Mouse (Mus musculus) hindbrain, embryonic 16.5 days (tissue): Measurements from ENCODE around the gene Uck2. TPM values are rescaled to one million over a fixed set of nuclear protein-coding genes. Genes with fewer than 3 reads are reported as not detected.

Experiments
- ATAC-seq: fragments of 200-750 bp; cut with Nextera tagmentation; 2 replicates; pipeline ENCODE4 v1.8.0; 2017; ENCODE audit warnings: moderate TSS enrichment, moderate library complexity
- H3K27ac ChIP-seq: fragments of 300-500 bp; sonication (generic); 2 replicates; pipeline ENCODE4 v1.5.1; 2014; ENCODE audit warnings: low read depth, mild to moderate bottlenecking, control low read depth, low read length, moderate library complexity
- H3K27me3 ChIP-seq: fragments of 300-500 bp; sonication (generic); replicated peaks from 2 replicates; pipeline ENCODE4 v1.6.1; 2014; ENCODE audit warnings: low read length; ENCODE audit not compliant: control insufficient read depth, insufficient read depth
- H3K36me3 ChIP-seq: fragments of 300-500 bp; sonication (generic); 2 replicates; pipeline ENCODE4 v1.6.1; 2014; ENCODE audit warnings: mild to moderate bottlenecking, low read length, moderate library complexity, mixed read lengths; ENCODE audit not compliant: control insufficient read depth, insufficient read depth
- H3K4me1 ChIP-seq: fragments of 300-500 bp; sonication (generic); 2 replicates; pipeline ENCODE4 v1.6.1; 2014; ENCODE audit warnings: low read depth, low read length; ENCODE audit not compliant: control insufficient read depth, insufficient read depth
- H3K4me2 ChIP-seq: fragments of 300-500 bp; sonication (generic); 2 replicates; pipeline ENCODE4 v1.6.1; 2014; ENCODE audit warnings: mild to moderate bottlenecking, low read length, control low read depth, moderate library complexity
- H3K4me3 ChIP-seq: fragments of 300-500 bp; sonication (generic); 2 replicates; pipeline ENCODE4 v1.5.1; 2014; ENCODE audit warnings: mild to moderate bottlenecking, low read length, control low read depth, moderate library complexity
- H3K9ac ChIP-seq: fragments of 300-500 bp; sonication (generic); 2 replicates; pipeline ENCODE4 v1.6.1; 2014; ENCODE audit warnings: low read depth, mild to moderate bottlenecking, control low read depth, low read length, moderate library complexity
- H3K9me3 ChIP-seq: fragments of 300-500 bp; sonication (generic); 2 replicates; pipeline ENCODE4 v1.6.1; 2014; ENCODE audit warnings: mild to moderate bottlenecking, low read length, moderate library complexity; ENCODE audit not compliant: control insufficient read depth
- WGBS: fragments of 180-500 bp; shearing (Covaris S2); extraction: QIAGEN DNeasy Blood & Tissue Kit; methylation state at CpG from one replicate; pipeline ENCODE4 v1.1.7; 2014; 5-methylcytosine and 5-hydroxymethylcytosine counted together
- polyA plus RNA-seq: library from polyadenylated mRNA; unstranded; fragments of >200 nt; fragmentation: Nextera tagmentation; extraction: Ambion mirVana; gene quantifications from 2 replicates; pipeline ENCODE4 v1.2.1, GENCODE M21; 2015

Gene Uck2
- 43.0 and 45.2 TPM in 2 replicates for polyA plus RNA-seq

GRCm38 (mm10) chr1:167285320-167285355 is at the start of gene Uck2:
Uck2 (minus strand) TSS chr1:167285320.
- Histone ChIP-seq H3K4me3 (peak within 1 kb of the TSS; percentile 68), H3K27me3 (no peaks in the 10 kb centered on the region), H3K4me2 (peak within 1 kb of the TSS; percentile 85), H3K9me3 (no peaks in the 10 kb centered on the region), H3K4me1 (peaks cover 25% of the 10 kb centered on the region), H3K27ac (peak within 1 kb of the TSS; percentile 95), H3K9ac (peak within 1 kb of the TSS; percentile 79), H3K36me3 (no peaks in the 10 kb centered on the region)
- ATAC-seq = no peak
- 0% methylated on average over 2 of the region's 2 CpGs for WGBS

- Histone ChIP-seq H3K4me1 (no peaks in the 10 kb centered on the region), H3K4me2 (no peak overlapping the region), H3K4me3 (no peak overlapping the region), H3K27ac (no peak overlapping the region), H3K9me3 (no peaks in the 10 kb centered on the region), H3K9ac (no peak overlapping the region), H3K36me3 (peaks cover 26% of the 10 kb centered on the region), H3K27me3 (no peaks in the 10 kb centered on the region)
- WGBS = 95% methylated on average over 8 of the region's 8 CpGs
- no peak for ATAC-seq
These were observed 46.0 kb upstream of the Uck2 start for GRCm38 (mm10) chr1:167331106-167331505.

- no peaks in the 10 kb centered on the region for H3K9me3 ChIP-seq
- H3K4me1 ChIP-seq = no peaks in the 10 kb centered on the region
- H3K27ac ChIP-seq = no peak overlapping the region
- no peak overlapping the region for H3K4me2 ChIP-seq
- H3K9ac ChIP-seq = no peak overlapping the region
- peaks cover 28% of the 10 kb centered on the region for H3K36me3 ChIP-seq
- no peaks in the 10 kb centered on the region for H3K27me3 ChIP-seq
- 87% methylated on average over 6 of the region's 6 CpGs for WGBS
- H3K4me3 ChIP-seq = no peak overlapping the region
- ATAC-seq = no peak
These were observed 43.7 kb upstream of the Uck2 start for GRCm38 (mm10) chr1:167328776-167329175.

GRCm38 (mm10) chr1:167321691-167322090 is 36.6 kb upstream of the Uck2 start:
- Histone ChIP-seq H3K4me1 (no peaks in the 10 kb centered on the region), H3K27ac (no peak overlapping the region), H3K4me3 (no peak overlapping the region), H3K9me3 (no peaks in the 10 kb centered on the region), H3K36me3 (peaks cover 42% of the 10 kb centered on the region), H3K27me3 (no peaks in the 10 kb centered on the region), H3K4me2 (no peak overlapping the region), H3K9ac (no peak overlapping the region)
- WGBS = 98% methylated on average over 6 of the region's 6 CpGs
- ATAC-seq = no peak

GRCm38 (mm10) chr1:167313220-167313619 is 28.1 kb upstream of the Uck2 start:
- Histone ChIP-seq H3K4me2 (no peak overlapping the region), H3K9ac (no peak overlapping the region), H3K9me3 (no peaks in the 10 kb centered on the region), H3K27me3 (no peaks in the 10 kb centered on the region), H3K4me1 (peaks cover 6% of the 10 kb centered on the region), H3K36me3 (peaks cover 7% of the 10 kb centered on the region; the same call in 1 of the 2 replicates), H3K27ac (no peak overlapping the region), H3K4me3 (no peak overlapping the region)
- no peak for ATAC-seq
- 94% methylated on average over 4 of the region's 4 CpGs for WGBS

- Histone ChIP-seq H3K27me3 (no peaks in the 10 kb centered on the region), H3K27ac (no peak overlapping the region), H3K9ac (no peak overlapping the region), H3K36me3 (peaks cover 3% of the 10 kb centered on the region; the same call in 1 of the 2 replicates), H3K4me3 (no peak overlapping the region), H3K4me1 (peaks cover 9% of the 10 kb centered on the region), H3K4me2 (no peak overlapping the region), H3K9me3 (no peaks in the 10 kb centered on the region)
- ATAC-seq = no peak
These were observed 27.2 kb upstream of the Uck2 start for GRCm38 (mm10) chr1:167312367-167312766.

- Histone ChIP-seq H3K9me3 (no peaks in the 10 kb centered on the region), H3K36me3 (no peaks in the 10 kb centered on the region), H3K27me3 (no peaks in the 10 kb centered on the region), H3K4me3 (peak within 1 kb of the TSS; percentile 79), H3K9ac (peak within 1 kb of the TSS; percentile 97), H3K4me2 (peak within 1 kb of the TSS; percentile 90), H3K27ac (peak within 1 kb of the TSS; percentile 96), H3K4me1 (peaks cover 9% of the 10 kb centered on the region)
- under 1% methylated on average over 60 of the region's 82 CpGs for WGBS
- peak; percentile 99 for ATAC-seq
These were observed 23.3 kb upstream of the Uck2 start, which contains the start of gene Tmco1 for GRCm38 (mm10) chr1:167308261-167309054. Tmco1 (plus strand) TSS chr1:167308378.

- H3K36me3 ChIP-seq = no peaks in the 10 kb centered on the region
- peak overlapping the region; percentile 79 for H3K4me3 ChIP-seq
- H3K4me1 ChIP-seq = peaks cover 9% of the 10 kb centered on the region
- ATAC-seq = no peak
- no peaks in the 10 kb centered on the region for H3K9me3 ChIP-seq
- no peak overlapping the region for H3K9ac ChIP-seq
- H3K27me3 ChIP-seq = no peaks in the 10 kb centered on the region
- WGBS = 64% methylated on average over 11 of the region's 11 CpGs
- peak overlapping the region; percentile 90 for H3K4me2 ChIP-seq
- peak overlapping the region; percentile 96; the same call in 1 of the 2 replicates for H3K27ac ChIP-seq
These were observed 22.6 kb upstream of the Uck2 start for GRCm38 (mm10) chr1:167307674-167308073.

- H3K27me3 ChIP-seq = no peaks in the 10 kb centered on the region
- H3K4me2 ChIP-seq = no peak overlapping the region
- H3K4me3 ChIP-seq = no peak overlapping the region
- peaks cover 9% of the 10 kb centered on the region for H3K4me1 ChIP-seq
- ATAC-seq = no peak
- WGBS = 76% methylated on average over 5 of the region's 5 CpGs
- H3K9me3 ChIP-seq = no peaks in the 10 kb centered on the region
- H3K9ac ChIP-seq = no peak overlapping the region
- no peak overlapping the region for H3K27ac ChIP-seq
- H3K36me3 ChIP-seq = no peaks in the 10 kb centered on the region
These were observed 21.5 kb upstream of the Uck2 start for GRCm38 (mm10) chr1:167306451-167307240.
